In the genomic region with DNA sequence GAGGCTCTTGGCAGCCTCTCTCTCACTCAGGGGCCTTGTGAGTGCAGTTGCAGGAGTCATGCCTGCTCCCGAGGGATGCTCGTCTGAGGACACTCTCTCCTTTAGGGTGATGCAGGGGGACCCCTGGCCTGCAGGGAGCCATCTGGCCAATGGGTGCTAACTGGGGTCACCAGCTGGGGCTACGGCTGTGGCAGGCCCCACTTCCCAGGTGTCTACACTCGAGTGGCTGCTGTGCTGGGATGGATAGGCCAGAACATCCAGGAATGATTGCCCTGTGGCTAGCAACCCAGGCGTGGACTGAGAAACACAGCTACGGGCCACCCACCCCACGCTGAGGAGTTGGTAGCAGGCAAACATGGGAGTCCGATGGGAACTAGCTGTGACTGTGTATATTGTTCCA, we compare ENCODE assay signal across 8 mouse cellular contexts. TPM values are rescaled to one million over a fixed set of nuclear protein-coding genes. Genes with fewer than 3 reads are reported as not detected.
DNase-seq lines count a peak whose midpoint lies in the region; ATAC-seq and TF ChIP-seq lines count a peak whose summit lies in the region.

No protein-coding gene starts in this region.

- H3K27ac ChIP-seq in testis, adult 2 months (ENCODE audit: control insufficient read depth, insufficient read depth, low read depth, low read length), result no peak overlapping the region
- 0 out of 2 replicates have a peak overlapping the region, but pooled peaks have one; percentile 8 for H3K27ac ChIP-seq in liver, embryonic 12.5 days

- peak; percentile 71 for DNase-seq in cerebellum, adult 9-11 months
- DNase-seq in testis, postnatal 10 days (ENCODE audit: low spot score), result no peak
- no peak for DNase-seq in thymus, postnatal 14 days
- DNase-seq in retina, embryonic 14.5 days (ENCODE audit: low spot score), result no peak
- no peak for DNase-seq in spleen, adult 12 weeks (ENCODE audit: low spot score)

- ATAC-seq in cerebellum, adult (ENCODE audit: insufficient number of reproducible peaks, low FRiP score, low TSS enrichment), result no peak
- no peak for ATAC-seq in liver, embryonic 12.5 days

- H3K4me2 ChIP-seq in liver, embryonic 12.5 days, result peak overlapping the region; percentile 96

- no peak for TF ChIP-seq POLR2A in testis, adult 2 months (IDR thresholded peaks at IDR 0.05; ENCODE audit: control insufficient read depth, low read depth, low read length)

- peak overlapping the region; percentile 82 for H3K4me3 ChIP-seq in testis, adult 2 months (ENCODE audit: control insufficient read depth, low read depth, low read length)
- peak overlapping the region; percentile 92; the same call in 1 of the 2 replicates for H3K4me3 ChIP-seq in liver, embryonic 12.5 days

- H3K4me1 ChIP-seq in testis, adult 2 months (ENCODE audit: control insufficient read depth, insufficient read depth, low read length), result peaks cover 34% of the 10 kb centered on the region
- H3K4me1 ChIP-seq in liver, embryonic 12.5 days, result peaks cover 39% of the 10 kb centered on the region

- no peaks in the 10 kb centered on the region for H3K36me3 ChIP-seq in testis, adult 2 months (ENCODE audit: control insufficient read depth, insufficient read depth, low read length)
- peaks cover 43% of the 10 kb centered on the region for H3K36me3 ChIP-seq in liver, embryonic 12.5 days

- H3K9me3 ChIP-seq in liver, embryonic 12.5 days (replicated peaks), result no peaks in the 10 kb centered on the region

- peak overlapping the region; percentile 91; the same call in 1 of the 2 replicates for H3K9ac ChIP-seq in liver, embryonic 12.5 days

- no peaks in the 10 kb centered on the region for H3K27me3 ChIP-seq in testis, adult 2 months (ENCODE audit: control insufficient read depth, insufficient read depth, low read length)
- H3K27me3 ChIP-seq in liver, embryonic 12.5 days (replicated peaks), result no peaks in the 10 kb centered on the region

- TF ChIP-seq CTCF in testis, adult 2 months (IDR thresholded peaks at IDR 0.05; ENCODE audit: control insufficient read depth, insufficient read depth, insufficient replicate concordance, low read depth, low read length), result no peak

- WGBS in liver, embryonic 12.5 days (ENCODE audit: insufficient replicate concordance), result 78% methylated on average over 8 of the region's 8 CpGs

RNA-seq across cellular contexts. Expression of a gene that starts 1.7 kb away (rescaled TPM):
- 76.7 and 104 TPM in 2 replicates for polyA plus RNA-seq in testis, adult 2 months (2012; rRNA removed)
- 271 and 301 TPM in 2 replicates for polyA plus RNA-seq in liver, embryonic 12.5 days (2016; fragmentation: Nextera tagmentation; extraction: Ambion mirVana)

RNA-seq across cellular contexts. Expression of a gene that starts 19.0 kb away (rescaled TPM):
- polyA plus RNA-seq in testis, adult 2 months (2012; rRNA removed), result 177 TPM in 2 replicates
- 23.1 and 23.6 TPM in 2 replicates for polyA plus RNA-seq in liver, embryonic 12.5 days (2016; fragmentation: Nextera tagmentation; extraction: Ambion mirVana)

RNA-seq across cellular contexts. Expression of a gene that starts 27.4 kb away (rescaled TPM):
- 2.0 and 2.7 TPM in 2 replicates for polyA plus RNA-seq in testis, adult 2 months (2012; rRNA removed)
- polyA plus RNA-seq in liver, embryonic 12.5 days (2016; fragmentation: Nextera tagmentation; extraction: Ambion mirVana), result 0.04 and 0.05 TPM in 2 replicates

RNA-seq across cellular contexts. Expression of a gene that starts 30.8 kb away (rescaled TPM):
- polyA plus RNA-seq in testis, adult 2 months (2012; rRNA removed), result 7.8 and 9.1 TPM in 2 replicates
- 1.6 and 2.0 TPM in 2 replicates for polyA plus RNA-seq in liver, embryonic 12.5 days (2016; fragmentation: Nextera tagmentation; extraction: Ambion mirVana)

RNA-seq across cellular contexts. Expression of a gene that starts 44.0 kb away (rescaled TPM):
- polyA plus RNA-seq in testis, adult 2 months (2012; rRNA removed), result 169 and 173 TPM in 2 replicates
- 66.1 and 70.5 TPM in 2 replicates for polyA plus RNA-seq in liver, embryonic 12.5 days (2016; fragmentation: Nextera tagmentation; extraction: Ambion mirVana)
